Mouse (Mus musculus) forebrain, postnatal 0 days (tissue): ENCODE results near the gene Chrna3. TPM values are rescaled to one million over a fixed set of nuclear protein-coding genes. Genes with fewer than 3 reads are reported as not detected.
A peak's percentile ranks its signal among the peaks of the same experiment; 100 is the strongest.

Experiments
- ATAC-seq: fragments of 200-750 bp; cut with Nextera tagmentation; 2 replicates; pipeline ENCODE4 v1.8.0; 2017; ENCODE audit warnings: mild to moderate bottlenecking, moderate library complexity
- DNase-seq: peaks from one replicate; pipeline ENCODE4 v3.0.0-alpha.2; 2015
- H3K27ac ChIP-seq: fragments of 300-500 bp; sonication (generic); 2 replicates; pipeline ENCODE4 v1.5.1; 2014; ENCODE audit warnings: low read depth, mild to moderate bottlenecking, antibody characterized with exemption, low read length, moderate library complexity, mixed read lengths
- H3K27me3 ChIP-seq: fragments of 300-500 bp; sonication (generic); 2 replicates; pipeline ENCODE4 v1.6.1; 2014; ENCODE audit warnings: mild to moderate bottlenecking, low read length, mixed read lengths; ENCODE audit not compliant: insufficient read depth
- H3K36me3 ChIP-seq: fragments of 300-500 bp; sonication (generic); 2 replicates; pipeline ENCODE4 v1.6.1; 2014; ENCODE audit warnings: mild to moderate bottlenecking, moderate library complexity; ENCODE audit not compliant: insufficient read depth
- H3K4me1 ChIP-seq: fragments of 300-500 bp; sonication (generic); 2 replicates; pipeline ENCODE4 v1.6.1; 2014; ENCODE audit warnings: antibody characterized with exemption; ENCODE audit not compliant: insufficient read depth
- H3K4me2 ChIP-seq: fragments of 300-500 bp; sonication (generic); 2 replicates; pipeline ENCODE4 v1.6.1; 2014; ENCODE audit warnings: low read depth, mild to moderate bottlenecking, moderate library complexity
- H3K4me3 ChIP-seq: fragments of 300-500 bp; sonication (generic); 2 replicates; pipeline ENCODE4 v1.5.1; 2014; ENCODE audit warnings: low read depth, low read length, mixed read lengths
- H3K9ac ChIP-seq: fragments of 300-500 bp; sonication (generic); 2 replicates; pipeline ENCODE4 v1.6.1; 2014; ENCODE audit warnings: mild to moderate bottlenecking
- H3K9me3 ChIP-seq: fragments of 300-500 bp; sonication (generic); 2 replicates; pipeline ENCODE4 v1.6.1; 2016; ENCODE audit warnings: low read length
- CTCF ChIP-seq: sonication (generic); IDR thresholded peaks from 2 replicates; pipeline ENCODE4 v1.5.1; 2016; ENCODE audit warnings: antibody characterized with exemption, control low read depth, low read depth
- WGBS: fragments of 180-500 bp; shearing (Covaris S2); extraction: QIAGEN DNeasy Blood & Tissue Kit; methylation state at CpG from one replicate; pipeline ENCODE4 v1.1.7; 2014; 5-methylcytosine and 5-hydroxymethylcytosine counted together
- polyA plus RNA-seq: library from polyadenylated mRNA; unstranded; fragments of >200 nt; fragmentation: Nextera tagmentation; extraction: Ambion mirVana; gene quantifications from 2 replicates; pipeline ENCODE4 v1.2.1, GENCODE M21; 2015
- total RNA-seq: library from RNA; depleted of rRNA; stranded (reverse); fragments of >200 nt; gene quantifications from 2 replicates; pipeline ENCODE4 v1.2.3, GENCODE M21; 2014; rRNA removed

Gene Chrna3
- total RNA-seq (2.2 and 3.0 TPM in 2 replicates), polyA plus RNA-seq (4.5 and 9.0 TPM in 2 replicates)

DNA sequence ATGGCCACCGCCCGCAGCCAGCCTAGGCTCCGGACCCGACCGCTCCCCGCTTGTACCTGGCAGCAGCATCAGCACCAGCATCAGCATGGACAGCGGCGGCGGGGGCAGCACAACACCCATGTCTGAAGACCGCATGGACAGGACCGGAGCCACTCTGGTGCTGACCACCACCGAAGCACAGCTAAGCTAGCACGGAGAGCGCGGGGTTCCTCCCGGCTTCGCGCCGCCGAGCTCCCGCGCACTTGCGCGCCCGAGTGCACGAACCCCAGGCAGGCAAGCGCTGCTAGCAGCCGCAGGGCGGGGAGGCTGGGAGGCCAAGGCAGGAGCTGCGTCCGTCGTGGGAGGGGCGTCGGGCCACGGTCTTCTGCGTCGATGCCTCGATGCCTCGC, at the start of gene Chrna3:
TSS of gene Chrna3 (minus strand) at position 288 of the 389 bp plus-strand sequence.
- peak within 1 kb of the TSS; percentile 49 for H3K4me3 ChIP-seq
- 0 out of 2 replicates have a peak, but pooled peaks cover 7% of the 10 kb centered on the region for H3K4me1 ChIP-seq
- DNase-seq (peak; percentile 48), ATAC-seq (peak; percentile 79)
- TF ChIP-seq CTCF, result no peak
- H3K36me3 ChIP-seq, result no peaks in the 10 kb centered on the region
- H3K9ac ChIP-seq, result peak within 1 kb of the TSS; percentile 61
- H3K27me3 ChIP-seq, result peaks cover 16% of the 10 kb centered on the region
- H3K9me3 ChIP-seq, result no peaks in the 10 kb centered on the region
- 2% methylated on average over 38 of the region's 39 CpGs for WGBS
- peak within 1 kb of the TSS; percentile 86 for H3K4me2 ChIP-seq
- no peak within 1 kb of the TSS for H3K27ac ChIP-seq

DNA sequence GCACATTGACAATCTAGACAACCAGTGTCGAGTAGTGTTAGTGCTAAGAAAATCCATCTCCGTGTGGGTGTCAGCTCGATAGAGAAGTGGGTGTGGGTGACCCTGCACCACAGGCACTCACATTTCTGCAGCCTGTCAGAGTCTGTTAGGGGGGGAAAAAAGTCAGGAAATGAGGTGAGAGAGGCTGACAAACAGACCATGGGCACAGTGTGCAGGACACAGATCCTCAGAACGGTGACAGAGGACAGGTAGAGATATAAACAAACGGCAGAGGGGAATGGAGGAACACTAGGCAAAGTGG, 41.6 kb upstream of the Chrna3 start:
- Histone ChIP-seq H3K9me3 (no peaks in the 10 kb centered on the region), H3K27me3 (no peaks in the 10 kb centered on the region), H3K36me3 (no peaks in the 10 kb centered on the region), H3K4me1 (no peaks in the 10 kb centered on the region), H3K4me3 (no peak overlapping the region), H3K4me2 (no peak overlapping the region), H3K27ac (no peak overlapping the region), H3K9ac (no peak overlapping the region)
- WGBS, result 22% methylated on average over 5 of the region's 5 CpGs
- ATAC-seq, result no peak
- TF ChIP-seq CTCF, result no peak
- DNase-seq, result no peak

DNA sequence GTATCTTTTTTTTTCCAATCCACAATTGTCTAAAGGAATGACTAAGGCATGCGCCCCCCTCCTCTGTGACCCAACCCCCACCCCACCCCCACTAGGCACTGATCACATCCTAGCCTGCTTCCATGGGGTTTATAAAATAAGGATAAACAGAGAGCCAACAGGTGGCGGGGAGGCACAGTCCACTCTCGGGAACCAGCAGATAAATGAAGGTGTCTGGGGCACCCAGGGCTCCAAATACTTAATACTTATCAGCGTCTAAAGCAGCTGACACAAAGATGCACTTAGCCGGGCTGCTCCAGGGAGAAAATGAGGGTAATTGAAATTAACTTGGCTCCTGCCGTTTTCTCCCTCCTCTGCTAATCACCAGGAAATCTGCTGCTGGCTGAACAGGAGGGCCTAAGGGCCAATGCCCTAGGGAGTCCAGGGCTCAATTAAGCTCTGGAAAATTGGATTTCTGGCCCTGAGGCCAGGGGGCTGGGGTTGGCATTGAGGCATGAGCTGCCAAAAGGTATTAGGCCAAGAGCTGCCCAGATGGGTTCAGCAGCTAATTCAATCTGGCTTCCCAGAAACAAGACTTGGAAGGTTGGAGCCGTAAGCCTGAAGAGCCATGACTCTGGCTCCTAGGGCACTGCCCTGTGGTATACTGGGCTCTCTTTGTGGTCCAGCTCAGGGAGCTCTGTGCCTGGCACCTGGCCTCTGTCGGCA, 41.0 kb upstream of the Chrna3 start:
- Histone ChIP-seq H3K4me2 (no peak overlapping the region), H3K27me3 (no peaks in the 10 kb centered on the region), H3K27ac (no peak overlapping the region), H3K4me1 (no peaks in the 10 kb centered on the region), H3K4me3 (no peak overlapping the region), H3K9ac (no peak overlapping the region), H3K36me3 (no peaks in the 10 kb centered on the region), H3K9me3 (no peaks in the 10 kb centered on the region)
- ATAC-seq, result peak; percentile 69
- DNase-seq, result peak; percentile 34
- WGBS, result 11% methylated on average over 8 of the region's 8 CpGs
- no peak for TF ChIP-seq CTCF

DNA sequence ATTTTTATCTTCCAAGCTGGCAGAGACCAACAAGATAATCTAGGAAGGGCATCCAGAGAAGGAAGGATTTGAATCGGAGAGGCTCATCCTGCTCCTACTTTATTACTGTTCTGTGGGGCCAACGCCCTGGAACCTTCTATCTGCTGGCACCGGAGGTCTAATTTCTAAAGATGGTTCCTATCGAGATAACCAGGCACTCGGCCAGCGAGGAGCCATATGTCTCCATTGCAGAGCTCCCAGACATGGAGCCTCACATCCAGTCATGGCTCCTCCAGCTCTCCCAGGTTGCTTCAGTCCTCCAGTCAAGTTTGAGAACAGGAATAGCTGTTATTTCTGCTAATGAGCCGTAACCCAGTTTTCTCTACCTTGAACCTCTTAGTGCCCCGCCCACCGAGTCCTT, 38.9 kb upstream of the Chrna3 start:
- peak; percentile 37 for DNase-seq
- no peak overlapping the region for H3K27ac ChIP-seq
- TF ChIP-seq CTCF, result no peak

DNA sequence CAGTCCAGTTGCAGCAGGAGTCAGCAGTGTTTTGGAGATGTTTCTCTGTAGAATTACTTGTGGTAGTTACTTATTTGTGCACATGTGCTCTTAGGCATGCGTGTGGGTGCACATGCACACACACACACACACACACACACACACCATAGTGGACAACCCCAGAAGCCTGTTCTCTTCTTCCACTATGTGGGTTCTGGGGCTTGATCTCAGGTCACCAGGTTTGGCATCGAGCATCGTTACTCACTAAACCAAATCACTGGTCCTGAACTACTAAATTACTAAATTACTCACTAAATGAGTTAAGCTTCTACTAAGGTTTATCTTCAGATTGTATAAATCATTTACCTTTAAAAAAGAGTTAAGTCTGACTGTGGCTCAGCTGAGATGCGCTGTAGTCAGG, 31.7 kb upstream of the Chrna3 start:
- 93% methylated on average over 4 of the region's 4 CpGs for WGBS
- ATAC-seq, result no peak

More for the DNA sequence above, 38.9 kb upstream of the Chrna3 start:
- 86% methylated on average over 9 of the region's 9 CpGs for WGBS
- no peaks in the 10 kb centered on the region for H3K27me3 ChIP-seq
- H3K9me3 ChIP-seq, result no peaks in the 10 kb centered on the region
- H3K4me2 ChIP-seq, result no peak overlapping the region
- H3K4me3 ChIP-seq, result no peak overlapping the region
- H3K9ac ChIP-seq, result no peak overlapping the region
- ATAC-seq, result no peak
- no peaks in the 10 kb centered on the region for H3K36me3 ChIP-seq
- no peaks in the 10 kb centered on the region for H3K4me1 ChIP-seq

DNA sequence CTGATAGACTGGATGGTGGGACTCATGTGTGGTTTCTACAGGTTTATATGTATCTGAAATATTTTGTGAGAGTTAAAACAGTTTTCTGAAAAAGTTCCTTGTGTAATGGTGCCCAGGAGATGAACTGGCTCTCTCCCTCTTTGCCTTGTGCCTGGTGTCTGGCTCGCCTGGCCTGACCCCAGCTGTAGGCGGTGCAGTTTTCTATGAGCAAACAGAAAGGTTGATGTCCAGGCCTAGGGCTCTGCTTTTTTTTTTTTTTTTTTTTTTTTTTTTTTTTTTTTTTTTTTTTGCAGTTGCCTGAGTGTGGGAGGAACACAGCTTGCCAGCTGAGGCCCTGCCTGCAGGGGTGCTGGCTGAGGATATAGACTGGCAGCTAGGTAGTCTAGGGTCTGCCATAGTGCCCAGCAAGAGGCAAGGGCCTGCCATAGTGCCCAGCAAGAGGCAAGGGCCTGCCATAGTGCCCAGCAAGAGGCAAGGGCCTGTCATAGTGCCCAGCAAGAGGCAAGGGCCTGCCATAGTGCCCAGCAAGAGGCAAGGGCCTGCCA, 29.1 kb upstream of the Chrna3 start:
- Histone ChIP-seq H3K4me2 (no peak overlapping the region), H3K4me3 (no peak overlapping the region), H3K36me3 (no peaks in the 10 kb centered on the region), H3K9ac (no peak overlapping the region), H3K27me3 (no peaks in the 10 kb centered on the region), H3K9me3 (no peaks in the 10 kb centered on the region), H3K4me1 (no peaks in the 10 kb centered on the region), H3K27ac (no peak overlapping the region)
- DNase-seq, result no peak
- TF ChIP-seq CTCF, result no peak
- WGBS, result 87% methylated on average over 2 of the region's 2 CpGs
- ATAC-seq, result no peak

More for the DNA sequence above, 31.7 kb upstream of the Chrna3 start:
- H3K4me3 ChIP-seq, result no peak overlapping the region
- H3K9me3 ChIP-seq, result no peaks in the 10 kb centered on the region
- H3K4me1 ChIP-seq, result no peaks in the 10 kb centered on the region
- no peak overlapping the region for H3K27ac ChIP-seq
- H3K4me2 ChIP-seq, result no peak overlapping the region
- no peak for TF ChIP-seq CTCF
- no peak for DNase-seq
- H3K27me3 ChIP-seq, result no peaks in the 10 kb centered on the region
- H3K36me3 ChIP-seq, result no peaks in the 10 kb centered on the region
- H3K9ac ChIP-seq, result no peak overlapping the region

DNA sequence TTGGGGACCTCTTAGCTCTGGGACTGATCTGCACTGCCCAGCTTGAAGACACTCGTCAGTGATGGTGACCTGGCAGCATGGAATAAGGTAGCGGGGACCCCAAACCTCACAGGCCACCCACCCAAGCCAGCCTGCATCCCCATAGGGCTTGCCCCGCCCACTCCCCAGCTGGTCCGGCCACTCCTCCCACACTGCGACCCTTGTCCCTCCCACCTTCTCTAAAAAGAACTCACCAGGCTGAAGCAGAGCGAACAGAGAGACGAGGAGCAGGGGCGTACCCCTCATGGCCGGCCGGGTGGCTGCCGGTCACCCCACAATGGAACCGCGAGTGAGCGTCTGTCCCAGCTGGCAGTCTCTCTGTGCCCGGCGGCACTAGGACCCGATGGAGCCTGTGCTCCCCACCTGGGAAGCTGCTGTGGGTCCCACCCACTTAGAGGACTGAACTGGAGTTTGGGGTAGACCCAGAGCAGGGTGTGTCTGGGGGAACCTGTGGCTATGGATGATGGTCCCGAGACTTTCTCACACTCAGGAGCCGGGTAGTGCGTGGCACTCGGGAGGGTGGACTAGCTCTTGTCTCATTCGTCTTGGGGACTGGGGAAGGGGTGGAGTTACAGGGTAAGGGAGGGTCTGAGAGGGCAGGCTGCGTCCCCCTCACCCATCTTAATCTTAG, 22.0 kb upstream of the Chrna3 start, which contains the start of gene Chrnb4:
TSS of gene Chrnb4 (minus strand) at position 569 of the 670 bp plus-strand sequence.
- Histone ChIP-seq H3K27me3 (no peaks in the 10 kb centered on the region), H3K4me2 (peak within 1 kb of the TSS; percentile 86), H3K4me1 (no peaks in the 10 kb centered on the region; the same call in 1 of the 2 replicates), H3K27ac (no peak within 1 kb of the TSS), H3K36me3 (no peaks in the 10 kb centered on the region), H3K4me3 (peak within 1 kb of the TSS; percentile 36), H3K9me3 (no peaks in the 10 kb centered on the region), H3K9ac (peak within 1 kb of the TSS; percentile 40)
- DNase-seq (no peak), ATAC-seq (peak; percentile 32; the same call in 1 of the 2 replicates)
- 1% methylated on average over 23 of the region's 23 CpGs for WGBS
- no peak for TF ChIP-seq CTCF
